Mouse (Mus musculus): ENCODE results near the gene Rufy3.

GRCm38 (mm10) chr5:88616988-88617387 lies 52.1 kb downstream of the Rufy3 start:
- no peak for TF ChIP-seq POU5F1 (IDR thresholded peaks at IDR 0.05; ENCODE audit: borderline replicate concordance, low read length)
- TF ChIP-seq CTCF (conservative IDR thresholded peaks at IDR 0.05; ENCODE audit: low read length): no peak
- no peak for TF ChIP-seq NANOG (IDR thresholded peaks at IDR 0.05; ENCODE audit: borderline replicate concordance, low read length)
